Mouse (Mus musculus): ENCODE measurements around the gene Arhgap23.

Arhgap23 gene

DNA sequence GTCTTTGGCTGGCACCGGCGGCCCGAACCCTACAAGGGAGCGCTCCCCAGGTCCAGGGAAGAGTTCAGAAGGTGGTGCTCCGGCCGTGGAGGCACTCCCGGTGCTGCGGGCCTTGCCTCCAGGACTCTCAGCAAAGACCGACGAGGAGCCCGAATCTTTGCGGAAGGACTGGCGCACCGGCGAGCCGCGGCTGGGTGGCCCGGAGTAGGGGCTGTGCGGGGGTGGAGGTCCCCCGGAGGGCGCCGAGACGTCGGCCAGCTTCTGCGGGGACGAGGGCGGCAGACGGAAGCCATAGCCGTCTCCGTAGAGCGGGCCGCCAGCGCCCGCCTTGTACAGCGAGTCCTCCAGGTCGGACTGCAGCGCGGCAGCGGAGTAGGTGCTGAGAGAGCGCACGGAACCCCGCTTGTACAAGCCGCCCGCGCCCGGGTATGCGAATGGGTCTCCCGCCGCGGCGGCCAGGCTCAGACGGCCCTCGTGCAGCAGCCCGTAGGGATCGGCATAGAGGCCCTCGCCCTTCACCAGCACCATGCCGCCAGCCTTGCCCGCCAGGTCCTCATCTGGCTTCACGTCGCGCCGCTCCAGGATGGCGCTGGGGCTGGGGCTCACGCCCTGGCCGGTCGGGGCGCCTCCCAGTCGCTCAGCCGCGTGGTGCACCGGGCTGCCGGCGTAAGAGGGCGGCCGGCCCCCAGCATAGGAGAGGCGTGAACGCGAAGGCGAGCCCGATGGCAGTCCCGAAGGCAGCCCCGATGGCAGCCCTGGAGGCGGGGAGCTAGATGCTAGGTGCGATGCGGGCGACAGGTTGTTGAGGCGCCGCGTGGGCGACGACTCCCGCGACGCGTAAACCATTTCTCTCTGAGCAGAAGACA, 119.3 kb downstream of the Arhgap23 start:
- peak; percentile 62 for DNase-seq

DNA sequence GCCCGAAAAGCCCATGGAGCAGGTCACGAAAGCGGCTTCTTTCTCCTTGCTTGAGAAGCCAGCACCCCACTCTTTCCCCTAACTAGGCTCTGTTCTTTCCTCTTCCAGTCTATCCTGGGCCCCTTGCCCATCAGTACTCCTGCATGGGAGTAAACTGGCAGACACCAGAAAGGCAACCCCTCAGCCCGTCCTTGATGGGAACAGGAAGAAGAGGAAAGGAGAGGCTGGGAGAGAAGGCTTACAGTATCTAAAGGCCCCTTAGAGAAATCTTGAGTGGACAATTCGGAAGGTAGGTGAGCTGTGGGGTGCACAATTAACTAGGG, 119.9 kb downstream of the Arhgap23 start:
- no peak for DNase-seq

- DNase-seq = no peak
Measured at GRCm38 (mm10) chr11:97535660-97536059, 120.3 kb downstream of the Arhgap23 start.

- peak; percentile 75 for DNase-seq
Measured at GRCm38 (mm10) chr11:97536083-97536747, 120.9 kb downstream of the Arhgap23 start.

GRCm38 (mm10) chr11:97536835-97537579, 121.7 kb downstream of the Arhgap23 start:
- DNase-seq = peak; percentile 93

DNA sequence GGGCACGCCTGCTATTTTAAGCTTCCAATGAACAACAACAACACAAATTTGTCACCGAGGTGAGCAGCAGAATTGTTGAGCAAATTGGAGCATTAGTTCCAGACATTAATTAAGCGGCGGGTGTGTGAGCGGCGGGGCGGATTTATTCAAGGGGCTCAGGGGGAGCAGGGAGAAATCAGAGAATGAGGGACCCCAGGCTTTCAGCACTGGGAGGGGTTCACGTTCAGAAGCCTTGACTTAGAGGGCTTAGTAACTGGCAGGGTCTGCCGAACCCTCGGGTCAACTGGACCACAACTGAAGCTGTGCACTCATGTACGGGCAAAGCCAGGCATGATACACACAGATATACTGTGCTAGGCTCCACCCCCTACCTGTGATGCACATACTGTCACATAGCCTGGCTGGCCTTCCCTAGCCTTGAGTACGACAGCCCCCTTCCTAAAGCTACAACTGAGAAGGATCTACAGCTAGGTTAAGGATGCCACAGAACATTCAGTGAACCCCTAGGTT, 122.3 kb downstream of the Arhgap23 start:
- no peak for DNase-seq

DNA sequence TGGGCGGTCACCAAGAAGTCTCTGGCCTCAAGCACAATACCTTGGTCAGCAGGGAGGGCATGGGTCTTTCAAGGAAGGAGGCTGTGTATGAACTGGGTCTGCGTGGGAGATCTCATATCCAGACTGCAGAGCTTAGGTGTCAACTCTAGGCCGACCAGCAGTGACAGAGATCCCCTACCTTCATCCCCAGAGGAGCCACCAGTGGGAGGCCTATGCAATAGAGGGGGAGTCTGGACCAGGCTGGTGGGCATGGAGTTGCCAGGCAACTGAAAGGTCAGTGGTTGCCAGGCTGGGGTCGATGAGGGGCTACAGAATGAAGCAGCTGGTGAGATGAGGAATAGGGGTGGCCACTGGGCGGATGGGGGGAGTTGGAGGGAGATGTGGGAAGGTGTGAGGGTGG, 124.3 kb downstream of the Arhgap23 start:
- peak; percentile 55 for DNase-seq

GRCm38 (mm10) chr11:97540136-97540535, 124.8 kb downstream of the Arhgap23 start:
- DNase-seq = no peak

- peak; percentile 77 for DNase-seq
Measured at GRCm38 (mm10) chr11:97540604-97541003, 125.3 kb downstream of the Arhgap23 start.

GRCm38 (mm10) chr11:97542171-97543150, 127.1 kb downstream of the Arhgap23 start:
- no peak for DNase-seq

DNA sequence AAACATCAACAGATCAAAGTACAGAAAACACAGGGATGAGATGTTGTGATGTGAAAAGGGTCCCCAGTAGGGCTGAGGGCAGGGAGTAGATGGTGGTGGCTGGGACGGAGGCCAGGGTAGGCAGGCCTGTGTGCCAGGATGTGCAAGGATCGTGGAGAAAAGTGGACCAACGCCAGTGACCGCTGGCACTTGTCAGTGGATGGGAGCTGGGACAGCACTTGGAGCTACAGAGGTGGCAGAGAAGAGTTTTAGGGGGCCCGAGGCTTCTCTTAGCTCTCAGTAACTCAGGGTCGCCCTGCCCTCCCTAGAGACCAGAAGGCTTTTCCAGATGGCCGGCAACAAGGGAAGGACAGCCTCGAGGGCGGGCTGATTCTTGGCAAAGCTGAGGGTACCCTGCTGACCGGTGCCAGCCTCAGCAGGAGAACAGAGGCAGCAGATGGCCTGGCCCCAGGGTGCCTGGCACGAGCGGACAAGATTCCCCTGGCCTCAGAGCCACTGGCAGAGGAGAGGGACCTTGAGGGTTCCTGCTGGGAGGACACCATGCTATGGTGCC, 127.9 kb downstream of the Arhgap23 start:
- DNase-seq = peak; percentile 97

DNA sequence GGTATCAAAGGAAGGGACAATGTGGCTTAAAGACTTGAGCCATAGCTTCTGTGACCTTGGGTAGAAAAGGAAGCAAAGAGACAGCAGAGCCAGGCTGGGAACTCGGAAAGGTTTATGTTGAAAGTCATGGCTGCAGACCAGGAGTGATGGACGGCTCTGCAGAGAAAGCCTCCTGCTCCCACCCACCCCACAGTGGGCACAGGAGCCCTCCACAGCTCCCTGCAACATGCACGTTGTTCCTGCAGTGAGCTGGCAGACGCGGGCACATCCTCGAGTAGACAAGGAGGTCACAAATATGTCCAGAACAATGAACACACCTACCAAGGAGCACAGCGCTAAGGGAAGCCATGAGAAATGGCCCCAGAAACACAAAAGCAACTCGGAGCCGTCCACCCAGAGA, 128.6 kb downstream of the Arhgap23 start:
- no peak for DNase-seq

- no peak for DNase-seq
Measured at GRCm38 (mm10) chr11:97545808-97546560, 130.7 kb downstream of the Arhgap23 start.

DNA sequence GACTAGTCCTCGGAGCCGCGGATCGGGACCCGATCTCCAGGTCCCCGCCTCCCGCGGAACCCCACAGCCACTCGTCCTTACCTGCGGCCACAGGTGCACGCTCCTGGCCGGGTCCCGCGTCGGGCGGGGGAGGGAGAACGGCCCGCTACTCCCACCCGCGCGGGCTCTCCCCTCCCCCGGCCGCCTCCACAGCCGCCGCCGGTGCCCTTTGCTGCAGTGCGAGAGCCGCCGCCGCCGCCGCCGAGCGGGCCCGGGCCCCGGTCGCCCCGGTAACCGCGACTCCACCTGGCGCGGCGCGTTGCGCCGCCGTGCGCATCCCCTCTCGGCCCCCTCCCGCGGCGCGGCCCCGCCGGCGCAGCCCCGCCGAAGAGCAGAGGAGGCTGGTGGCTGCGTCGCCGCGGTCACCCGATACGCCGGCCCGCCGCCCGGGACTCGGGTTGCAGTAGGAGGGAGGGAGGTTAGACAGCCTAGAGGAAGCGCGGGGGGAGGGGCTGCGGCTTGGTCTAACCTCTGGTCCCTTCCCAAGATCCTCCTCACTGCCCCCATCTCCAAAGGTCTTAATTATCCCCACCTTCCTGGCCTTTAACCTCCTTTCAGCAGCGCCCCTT, 131.6 kb downstream of the Arhgap23 start:
- no peak for DNase-seq

DNA sequence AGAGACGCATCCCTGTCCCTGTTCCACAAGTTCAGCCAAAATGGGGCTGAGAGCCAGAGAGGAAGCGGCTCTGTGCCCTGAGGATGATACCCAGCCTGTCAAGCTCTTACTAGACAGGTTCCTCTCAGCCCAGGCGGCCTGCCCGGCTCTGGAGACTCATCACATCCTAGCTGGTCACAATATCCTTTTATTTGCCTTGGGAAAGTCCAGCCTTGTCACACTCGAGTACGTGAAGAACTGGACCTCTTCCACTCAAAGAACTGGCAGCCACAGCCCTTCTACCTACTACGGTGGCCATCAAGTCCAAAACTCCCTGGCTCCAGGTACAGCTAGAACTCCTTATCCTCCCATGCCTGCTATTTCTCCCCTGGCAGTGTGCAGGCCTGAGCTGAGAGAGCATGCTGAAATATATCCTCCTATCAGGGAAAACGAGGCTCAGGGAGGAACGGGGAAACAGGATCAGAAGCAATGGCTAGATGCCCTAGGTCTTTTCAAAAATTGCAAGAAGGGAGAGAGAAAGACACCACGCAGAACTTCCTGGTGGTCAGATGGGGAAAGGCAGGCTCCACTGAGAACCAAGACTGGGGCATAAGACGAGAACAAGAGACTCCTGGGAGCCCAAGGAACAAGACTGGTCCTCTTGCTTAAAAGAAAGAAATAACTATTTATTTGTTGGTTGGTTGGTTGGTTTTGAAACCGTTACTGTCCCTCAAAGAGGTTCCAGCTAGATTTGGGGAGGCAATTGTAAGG, 132.8 kb downstream of the Arhgap23 start:
- peak; percentile 79 for DNase-seq

DNA sequence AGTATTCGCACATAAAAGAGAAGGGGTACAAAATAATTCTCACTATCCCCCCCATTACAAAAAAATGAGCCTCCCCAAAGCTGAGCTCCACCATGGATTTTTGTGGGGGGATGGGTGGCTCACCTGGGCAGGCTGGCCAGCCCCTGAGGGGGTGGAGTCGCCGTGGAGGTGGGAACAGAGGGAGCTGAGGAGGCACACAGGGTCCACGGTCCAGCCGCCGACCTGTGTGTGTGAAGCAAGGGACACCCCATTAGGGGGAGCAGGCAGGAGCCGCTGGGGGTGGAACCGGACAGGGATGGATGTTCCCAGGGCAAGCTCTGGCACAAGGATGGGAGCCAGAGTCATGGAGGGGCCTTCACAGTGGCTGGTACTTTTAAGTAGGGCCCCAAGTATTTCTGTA, 133.4 kb downstream of the Arhgap23 start:
- no peak for DNase-seq
